Mouse (Mus musculus) liver, postnatal 0 days (tissue): ENCODE measurements at regions not wholly inside any gene's neighbourhood (a gene's known extent, or its start where the extent isn't known, plus 50 kb on each side); places are given as distances from the start of the nearest gene placed in this dataset.

ENCODE experiments used
- ATAC-seq: fragments of 200-750 bp; cut with Nextera tagmentation; 2 replicates; pipeline ENCODE4 v1.8.0; 2017; ENCODE audit warnings: mild to moderate bottlenecking, moderate library complexity
- DNase-seq: peaks from one replicate; pipeline ENCODE4 v3.0.0-alpha.2; 2016
- H3K27ac ChIP-seq: fragments of 300-500 bp; sonication (generic); 2 replicates; pipeline ENCODE4 v1.5.1; 2014; ENCODE audit warnings: antibody characterized with exemption, moderate library complexity, mild to moderate bottlenecking, low read depth
- H3K27me3 ChIP-seq: fragments of 300-500 bp; sonication (generic); 2 replicates; pipeline ENCODE4 v1.6.1; 2014; ENCODE audit warnings: low read length, control low read depth, mixed read lengths; ENCODE audit not compliant: insufficient read depth
- H3K36me3 ChIP-seq: fragments of 300-500 bp; sonication (generic); replicated peaks from 2 replicates; pipeline ENCODE4 v1.6.1; 2014; ENCODE audit warnings: mild to moderate bottlenecking, control low read depth, low read length, moderate library complexity, mixed read lengths; ENCODE audit not compliant: insufficient read depth
- H3K4me1 ChIP-seq: fragments of 300-500 bp; sonication (generic); 2 replicates; pipeline ENCODE4 v1.6.1; 2014; ENCODE audit warnings: antibody characterized with exemption, mild to moderate bottlenecking, control low read depth; ENCODE audit not compliant: insufficient read depth
- H3K4me2 ChIP-seq: fragments of 300-500 bp; sonication (generic); 2 replicates; pipeline ENCODE4 v1.6.1; 2014; ENCODE audit warnings: low read depth, mild to moderate bottlenecking, low read length, moderate library complexity, mixed read lengths
- H3K4me3 ChIP-seq: fragments of 300-500 bp; sonication (generic); 2 replicates; pipeline ENCODE4 v1.5.1; 2014; ENCODE audit warnings: low read depth, low read length
- H3K9ac ChIP-seq: fragments of 300-500 bp; sonication (generic); replicated peaks from 2 replicates; pipeline ENCODE4 v1.6.1; 2014; ENCODE audit warnings: mild to moderate bottlenecking, moderate library complexity
- H3K9me3 ChIP-seq: fragments of 300-500 bp; sonication (generic); 2 replicates; pipeline ENCODE4 v1.6.1; 2016; ENCODE audit warnings: mild to moderate bottlenecking, control low read depth, low read length, mixed read lengths
- CTCF ChIP-seq: sonication (generic); IDR thresholded peaks from 2 replicates; pipeline ENCODE4 v1.5.1; 2016; ENCODE audit warnings: antibody characterized with exemption, low read depth
- EP300 ChIP-seq: IDR thresholded peaks from 2 replicates; pipeline ENCODE4 v1.6.1; 2016; ENCODE audit warnings: antibody characterized with exemption, low read depth, mild to moderate bottlenecking
- WGBS: fragments of 180-500 bp; shearing (Covaris S2); extraction: QIAGEN DNeasy Blood & Tissue Kit; methylation state at CpG from one replicate; pipeline ENCODE4 v1.1.7; 2014; ENCODE audit not compliant: insufficient replicate concordance; 5-methylcytosine and 5-hydroxymethylcytosine counted together

GRCm38 (mm10) chr15:97558725-97559124 is 146.9 kb downstream of the Rpap3 start:
- Histone ChIP-seq H3K4me2 (no peak overlapping the region), H3K4me1 (no peaks in the 10 kb centered on the region), H3K27ac (no peak overlapping the region), H3K9ac (no peak overlapping the region), H3K27me3 (no peaks in the 10 kb centered on the region), H3K36me3 (no peaks in the 10 kb centered on the region), H3K9me3 (peaks cover 9% of the 10 kb centered on the region), H3K4me3 (no peak overlapping the region)
- DNase-seq, result no peak
- ATAC-seq, result no peak
- 75% methylated on average over 7 of the region's 7 CpGs for WGBS
- TF ChIP-seq EP300 (no peak), CTCF (no peak)

- H3K9me3 ChIP-seq, result peaks cover 8% of the 10 kb centered on the region
- H3K4me3 ChIP-seq, result no peak overlapping the region
- H3K9ac ChIP-seq, result no peak overlapping the region
- H3K27me3 ChIP-seq, result no peaks in the 10 kb centered on the region
- no peak overlapping the region for H3K4me2 ChIP-seq
- ATAC-seq (no peak), DNase-seq (no peak)
- WGBS, result 81% methylated on average over 4 of the region's 4 CpGs
- no peaks in the 10 kb centered on the region for H3K36me3 ChIP-seq
- no peak overlapping the region for H3K27ac ChIP-seq
- TF ChIP-seq EP300, result no peak
- TF ChIP-seq CTCF, result peak; percentile 45
- no peaks in the 10 kb centered on the region for H3K4me1 ChIP-seq
Measured at GRCm38 (mm10) chr15:97548354-97548753, 157.3 kb downstream of the Rpap3 start.

GRCm38 (mm10) chr15:97545034-97545433 is 160.6 kb downstream of the Rpap3 start:
- no peak overlapping the region for H3K4me2 ChIP-seq

GRCm38 (mm10) chr15:97541646-97542045 is 164.0 kb downstream of the Rpap3 start:
- Histone ChIP-seq H3K36me3 (no peaks in the 10 kb centered on the region), H3K27me3 (no peaks in the 10 kb centered on the region), H3K9me3 (peaks cover 3% of the 10 kb centered on the region; the same call in 1 of the 2 replicates), H3K4me3 (no peak overlapping the region), H3K4me1 (no peaks in the 10 kb centered on the region), H3K9ac (no peak overlapping the region), H3K27ac (no peak overlapping the region), H3K4me2 (no peak overlapping the region)
- no peak for ATAC-seq
- DNase-seq, result no peak
- WGBS, result 85% methylated on average over 9 of the region's 9 CpGs
- no peak for TF ChIP-seq CTCF
- TF ChIP-seq EP300, result no peak

More at GRCm38 (mm10) chr15:97545034-97545433, 160.6 kb downstream of the Rpap3 start:
- ATAC-seq (no peak), DNase-seq (no peak)
- Histone ChIP-seq H3K4me1 (no peaks in the 10 kb centered on the region), H3K27ac (no peak overlapping the region), H3K36me3 (no peaks in the 10 kb centered on the region), H3K4me3 (no peak overlapping the region), H3K27me3 (no peaks in the 10 kb centered on the region), H3K9ac (no peak overlapping the region), H3K9me3 (peaks cover 8% of the 10 kb centered on the region)
- 85% methylated on average over 11 of the region's 11 CpGs for WGBS
- TF ChIP-seq CTCF (peak; percentile 25), EP300 (no peak)

- H3K9me3 ChIP-seq, result no peaks in the 10 kb centered on the region
- no peaks in the 10 kb centered on the region for H3K36me3 ChIP-seq
- WGBS, result 85% methylated on average over 12 of the region's 12 CpGs
- no peak overlapping the region for H3K9ac ChIP-seq
- no peak for DNase-seq
- H3K27me3 ChIP-seq, result no peaks in the 10 kb centered on the region
- no peak overlapping the region for H3K4me3 ChIP-seq
- TF ChIP-seq CTCF (peak; percentile 32), EP300 (no peak)
- no peaks in the 10 kb centered on the region for H3K4me1 ChIP-seq
- no peak overlapping the region for H3K4me2 ChIP-seq
- ATAC-seq, result no peak
- no peak overlapping the region for H3K27ac ChIP-seq
Measured at GRCm38 (mm10) chr15:97536145-97536544, 169.5 kb downstream of the Rpap3 start.

GRCm38 (mm10) chr15:97534878-97535277 is 170.7 kb downstream of the Rpap3 start:
- no peaks in the 10 kb centered on the region for H3K9me3 ChIP-seq
- ATAC-seq (no peak), DNase-seq (no peak)
- H3K9ac ChIP-seq, result no peak overlapping the region
- H3K4me1 ChIP-seq, result no peaks in the 10 kb centered on the region
- WGBS, result 71% methylated on average over 5 of the region's 5 CpGs
- H3K27ac ChIP-seq, result no peak overlapping the region
- TF ChIP-seq CTCF (no peak), EP300 (no peak)
- H3K36me3 ChIP-seq, result no peaks in the 10 kb centered on the region
- no peak overlapping the region for H3K4me3 ChIP-seq
- H3K4me2 ChIP-seq, result no peak overlapping the region
- no peaks in the 10 kb centered on the region for H3K27me3 ChIP-seq
